Mouse (Mus musculus): ENCODE measurements around the gene Tbp. TPM values are rescaled to one million over a fixed set of nuclear protein-coding genes. Genes with fewer than 3 reads are reported as not detected.

Gene Tbp
- polyA plus RNA-seq (2014; fragmentation: Nextera tagmentation; extraction: Ambion mirVana), result 79.6 and 80.4 TPM in 2 replicates

- WGBS, result under 1% methylated on average over 63 of the region's 63 CpGs
- Histone ChIP-seq H3K9ac (ENCODE audit: low read length) (peak within 1 kb of the TSS; percentile 88), H3K27me3 (ENCODE audit: control insufficient read depth, insufficient read depth, low read length) (no peaks in the 10 kb centered on the region), H3K27ac (ENCODE audit: low read depth, low read length) (peak within 1 kb of the TSS; percentile 8; the same call in 1 of the 2 replicates), H3K36me3 (ENCODE audit: control insufficient read depth, insufficient read depth, low read length) (peaks cover 8% of the 10 kb centered on the region), H3K4me1 (replicated peaks; ENCODE audit: control insufficient read depth, insufficient read depth, low read length) (peaks cover 9% of the 10 kb centered on the region; the same call in 1 of the 2 replicates), H3K4me3 (ENCODE audit: low read depth, low read length) (peak within 1 kb of the TSS; percentile 91), H3K9me3 (ENCODE audit: control insufficient read depth, low read length) (no peaks in the 10 kb centered on the region), H3K4me2 (ENCODE audit: low read depth, low read length, severe bottlenecking) (peak within 1 kb of the TSS; percentile 77)
- DNase-seq (ENCODE audit: low spot score), result peak; percentile 98
- peak; percentile 93 for ATAC-seq (replicated peaks; ENCODE audit: low FRiP score)
These were observed at the start of gene Tbp, which contains the start of gene Psmb1 for GRCm38 (mm10) chr17:15499656-15500394. Tbp (plus strand) TSS chr17:15499888. Psmb1 (minus strand) TSS chr17:15499751.

GRCm38 (mm10) chr17:15455203-15455602 lies 44.5 kb upstream of the Tbp start:
- Histone ChIP-seq H3K4me3 (ENCODE audit: low read depth, low read length) (no peak overlapping the region), H3K36me3 (ENCODE audit: control insufficient read depth, insufficient read depth, low read length) (no peaks in the 10 kb centered on the region; the same call in 1 of the 2 replicates), H3K9ac (ENCODE audit: low read length) (no peak overlapping the region), H3K27ac (ENCODE audit: low read depth, low read length) (no peak overlapping the region), H3K27me3 (ENCODE audit: control insufficient read depth, insufficient read depth, low read length) (no peaks in the 10 kb centered on the region), H3K4me2 (ENCODE audit: low read depth, low read length, severe bottlenecking) (no peak overlapping the region), H3K4me1 (replicated peaks; ENCODE audit: control insufficient read depth, insufficient read depth, low read length) (no peaks in the 10 kb centered on the region), H3K9me3 (ENCODE audit: control insufficient read depth, low read length) (no peaks in the 10 kb centered on the region)
- DNase-seq (ENCODE audit: low spot score) (no peak), ATAC-seq (replicated peaks; ENCODE audit: low FRiP score) (no peak)
- WGBS, result 83% methylated on average over 4 of the region's 4 CpGs

- no peaks in the 10 kb centered on the region; the same call in 1 of the 2 replicates for H3K36me3 ChIP-seq (ENCODE audit: control insufficient read depth, insufficient read depth, low read length)
- no peak for ATAC-seq (replicated peaks; ENCODE audit: low FRiP score)
These were observed 43.1 kb upstream of the Tbp start for GRCm38 (mm10) chr17:15456595-15456994.

GRCm38 (mm10) chr17:15459761-15460160 lies 39.9 kb upstream of the Tbp start:
- Histone ChIP-seq H3K4me2 (ENCODE audit: low read depth, low read length, severe bottlenecking) (no peak overlapping the region), H3K27ac (ENCODE audit: low read depth, low read length) (no peak overlapping the region), H3K4me1 (replicated peaks; ENCODE audit: control insufficient read depth, insufficient read depth, low read length) (no peaks in the 10 kb centered on the region), H3K4me3 (ENCODE audit: low read depth, low read length) (no peak overlapping the region), H3K27me3 (ENCODE audit: control insufficient read depth, insufficient read depth, low read length) (no peaks in the 10 kb centered on the region), H3K9me3 (ENCODE audit: control insufficient read depth, low read length) (no peaks in the 10 kb centered on the region), H3K36me3 (ENCODE audit: control insufficient read depth, insufficient read depth, low read length) (no peaks in the 10 kb centered on the region; the same call in 1 of the 2 replicates), H3K9ac (ENCODE audit: low read length) (no peak overlapping the region)
- ATAC-seq (replicated peaks; ENCODE audit: low FRiP score), result no peak
- 83% methylated on average over 4 of the region's 4 CpGs for WGBS
- DNase-seq (ENCODE audit: low spot score), result no peak

More at GRCm38 (mm10) chr17:15456595-15456994, 43.1 kb upstream of the Tbp start:
- Histone ChIP-seq H3K4me2 (ENCODE audit: low read depth, low read length, severe bottlenecking) (no peak overlapping the region), H3K4me3 (ENCODE audit: low read depth, low read length) (no peak overlapping the region), H3K9me3 (ENCODE audit: control insufficient read depth, low read length) (no peaks in the 10 kb centered on the region), H3K9ac (ENCODE audit: low read length) (no peak overlapping the region), H3K27me3 (ENCODE audit: control insufficient read depth, insufficient read depth, low read length) (no peaks in the 10 kb centered on the region), H3K4me1 (replicated peaks; ENCODE audit: control insufficient read depth, insufficient read depth, low read length) (no peaks in the 10 kb centered on the region), H3K27ac (ENCODE audit: low read depth, low read length) (no peak overlapping the region)
- DNase-seq (ENCODE audit: low spot score), result no peak
- 78% methylated on average over 2 of the region's 2 CpGs for WGBS

GRCm38 (mm10) chr17:15461921-15462495 lies 37.7 kb upstream of the Tbp start:
- H3K4me1 ChIP-seq (replicated peaks; ENCODE audit: control insufficient read depth, insufficient read depth, low read length), result no peaks in the 10 kb centered on the region
- no peak overlapping the region for H3K9ac ChIP-seq (ENCODE audit: low read length)
- no peaks in the 10 kb centered on the region for H3K9me3 ChIP-seq (ENCODE audit: control insufficient read depth, low read length)
- H3K27ac ChIP-seq (ENCODE audit: low read depth, low read length), result no peak overlapping the region
- no peaks in the 10 kb centered on the region; the same call in 1 of the 2 replicates for H3K36me3 ChIP-seq (ENCODE audit: control insufficient read depth, insufficient read depth, low read length)
- H3K27me3 ChIP-seq (ENCODE audit: control insufficient read depth, insufficient read depth, low read length), result no peaks in the 10 kb centered on the region
- ATAC-seq (replicated peaks; ENCODE audit: low FRiP score) (no peak), DNase-seq (ENCODE audit: low spot score) (no peak)
- H3K4me3 ChIP-seq (ENCODE audit: low read depth, low read length), result no peak overlapping the region
- no peak overlapping the region for H3K4me2 ChIP-seq (ENCODE audit: low read depth, low read length, severe bottlenecking)
- WGBS, result 93% methylated on average over 6 of the region's 6 CpGs

- ATAC-seq (replicated peaks; ENCODE audit: low FRiP score), result peak; percentile 72
- 22% methylated on average over 5 of the region's 5 CpGs for WGBS
- peak; percentile 92 for DNase-seq (ENCODE audit: low spot score)
- Histone ChIP-seq H3K27me3 (ENCODE audit: control insufficient read depth, insufficient read depth, low read length) (no peaks in the 10 kb centered on the region), H3K9me3 (ENCODE audit: control insufficient read depth, low read length) (no peaks in the 10 kb centered on the region), H3K27ac (ENCODE audit: low read depth, low read length) (no peak overlapping the region), H3K9ac (ENCODE audit: low read length) (no peak overlapping the region), H3K36me3 (ENCODE audit: control insufficient read depth, insufficient read depth, low read length) (no peaks in the 10 kb centered on the region), H3K4me3 (ENCODE audit: low read depth, low read length) (no peak overlapping the region), H3K4me2 (ENCODE audit: low read depth, low read length, severe bottlenecking) (no peak overlapping the region), H3K4me1 (replicated peaks; ENCODE audit: control insufficient read depth, insufficient read depth, low read length) (no peaks in the 10 kb centered on the region)
These were observed 32.0 kb upstream of the Tbp start for GRCm38 (mm10) chr17:15467669-15468068.

- no peak overlapping the region for H3K27ac ChIP-seq (ENCODE audit: low read depth, low read length)
- H3K4me1 ChIP-seq (replicated peaks; ENCODE audit: control insufficient read depth, insufficient read depth, low read length), result no peaks in the 10 kb centered on the region
- 90% methylated on average over 4 of the region's 4 CpGs for WGBS
- H3K27me3 ChIP-seq (ENCODE audit: control insufficient read depth, insufficient read depth, low read length), result no peaks in the 10 kb centered on the region
- no peak overlapping the region for H3K9ac ChIP-seq (ENCODE audit: low read length)
- ATAC-seq (replicated peaks; ENCODE audit: low FRiP score) (no peak), DNase-seq (ENCODE audit: low spot score) (no peak)
- H3K4me2 ChIP-seq (ENCODE audit: low read depth, low read length, severe bottlenecking), result no peak overlapping the region
- H3K4me3 ChIP-seq (ENCODE audit: low read depth, low read length), result no peak overlapping the region
- H3K9me3 ChIP-seq (ENCODE audit: control insufficient read depth, low read length), result no peaks in the 10 kb centered on the region
- peaks cover 28% of the 10 kb centered on the region for H3K36me3 ChIP-seq (ENCODE audit: control insufficient read depth, insufficient read depth, low read length)
These were observed 27.0 kb upstream of the Tbp start for GRCm38 (mm10) chr17:15472671-15473070.

- Histone ChIP-seq H3K36me3 (ENCODE audit: control insufficient read depth, insufficient read depth, low read length) (peaks cover 17% of the 10 kb centered on the region), H3K27me3 (ENCODE audit: control insufficient read depth, insufficient read depth, low read length) (no peaks in the 10 kb centered on the region), H3K9ac (ENCODE audit: low read length) (no peak overlapping the region), H3K4me3 (ENCODE audit: low read depth, low read length) (no peak overlapping the region), H3K4me1 (replicated peaks; ENCODE audit: control insufficient read depth, insufficient read depth, low read length) (no peaks in the 10 kb centered on the region), H3K9me3 (ENCODE audit: control insufficient read depth, low read length) (no peaks in the 10 kb centered on the region), H3K27ac (ENCODE audit: low read depth, low read length) (no peak overlapping the region), H3K4me2 (ENCODE audit: low read depth, low read length, severe bottlenecking) (no peak overlapping the region)
- no peak for DNase-seq (ENCODE audit: low spot score)
- no peak for ATAC-seq (replicated peaks; ENCODE audit: low FRiP score)
- WGBS, result 95% methylated on average over 7 of the region's 7 CpGs
These were observed 9.1 kb upstream of the Tbp start for GRCm38 (mm10) chr17:15490542-15490941.
